Mouse (Mus musculus): ENCODE measurements at regions not wholly inside any gene's neighbourhood (a gene's known extent, or its start where the extent isn't known, plus 50 kb on each side); places are given as distances from the start of the nearest gene placed in this dataset.

- DNase-seq: no peak
These were observed 497.2 kb downstream of the Bnc2 start for GRCm38 (mm10) chr4:84177827-84178226.

- DNase-seq: no peak
These were observed 490.6 kb downstream of the Bnc2 start for GRCm38 (mm10) chr4:84184436-84184835.

GRCm38 (mm10) chr4:84184844-84185243 is 490.2 kb downstream of the Bnc2 start:
- no peak for DNase-seq

- no peak for DNase-seq
These were observed 485.8 kb downstream of the Bnc2 start for GRCm38 (mm10) chr4:84189315-84189714.

GRCm38 (mm10) chr4:84191303-84191702 is 483.8 kb downstream of the Bnc2 start:
- no peak for DNase-seq

- no peak for DNase-seq
These were observed 482.8 kb downstream of the Bnc2 start for GRCm38 (mm10) chr4:84192301-84192700.

GRCm38 (mm10) chr4:84196732-84197131 is 478.3 kb downstream of the Bnc2 start:
- DNase-seq: no peak

- DNase-seq: no peak
These were observed 476.9 kb downstream of the Bnc2 start for GRCm38 (mm10) chr4:84198176-84198575.

- DNase-seq: no peak
These were observed 475.9 kb downstream of the Bnc2 start for GRCm38 (mm10) chr4:84199181-84199656.

GRCm38 (mm10) chr4:84201001-84201400 is 474.1 kb downstream of the Bnc2 start:
- DNase-seq: no peak

- DNase-seq: no peak
These were observed 472.8 kb downstream of the Bnc2 start for GRCm38 (mm10) chr4:84202231-84202630.

- DNase-seq: no peak
These were observed 471.4 kb downstream of the Bnc2 start for GRCm38 (mm10) chr4:84203680-84204079.

GRCm38 (mm10) chr4:84204777-84205176 is 470.3 kb downstream of the Bnc2 start:
- DNase-seq: no peak

GRCm38 (mm10) chr4:84208175-84208574 is 466.9 kb downstream of the Bnc2 start:
- DNase-seq: no peak

GRCm38 (mm10) chr4:84209538-84209937 is 465.5 kb downstream of the Bnc2 start:
- no peak for DNase-seq

- no peak for DNase-seq
These were observed 463.7 kb downstream of the Bnc2 start for GRCm38 (mm10) chr4:84211311-84211875.

- no peak for DNase-seq
These were observed 463.1 kb downstream of the Bnc2 start for GRCm38 (mm10) chr4:84212004-84212403.

GRCm38 (mm10) chr4:84214523-84214922 is 460.6 kb downstream of the Bnc2 start:
- no peak for DNase-seq

- no peak for DNase-seq
These were observed 456.1 kb downstream of the Bnc2 start for GRCm38 (mm10) chr4:84218961-84219360.

- DNase-seq: no peak
These were observed 452.9 kb downstream of the Bnc2 start for GRCm38 (mm10) chr4:84222057-84222717.

GRCm38 (mm10) chr4:84222805-84223335 is 452.2 kb downstream of the Bnc2 start:
- DNase-seq: no peak

- no peak for DNase-seq
These were observed 450.5 kb downstream of the Bnc2 start for GRCm38 (mm10) chr4:84224556-84224955.

All from cerebellum, adult 9-11 months (tissue).